Mouse (Mus musculus) neural tube, embryonic 10.5 days (tissue): ENCODE measurements around the gene Wdr38.

Experiments
- DNase-seq: peaks from one replicate; pipeline ENCODE4 v3.0.0-alpha.2; 2017; ENCODE audit warnings: low spot score; ENCODE audit errors: extremely low spot score

The Wdr38 gene

GRCm38 (mm10) chr2:39048515-39048914, 51.2 kb downstream of the Wdr38 start:
- no peak for DNase-seq
